Mouse (Mus musculus) limb, embryonic 14.5 days (tissue): ENCODE measurements at regions not wholly inside any gene's neighbourhood (a gene's known extent, or its start where the extent isn't known, plus 50 kb on each side); places are given as distances from the start of the nearest gene placed in this dataset.

Source experiments
- ATAC-seq: fragments of 200-750 bp; cut with Nextera tagmentation; 2 replicates; pipeline ENCODE4 v1.8.0; 2017; ENCODE audit warnings: low read depth, moderate number of reproducible peaks, moderate TSS enrichment; ENCODE audit not compliant: low FRiP score
- DNase-seq: peaks from one replicate; pipeline ENCODE4 v3.0.0-alpha.2; 2015; ENCODE audit warnings: low spot score
- H3K27ac ChIP-seq: fragments of 300-500 bp; sonication (generic); replicated peaks from 2 replicates; pipeline ENCODE4 v1.5.1; 2014; ENCODE audit warnings: low read depth, mild to moderate bottlenecking, low read length, moderate library complexity, mixed read lengths
- H3K27me3 ChIP-seq: fragments of 300-500 bp; sonication (generic); 2 replicates; pipeline ENCODE4 v1.6.1; 2014; ENCODE audit warnings: low read length, mixed read lengths; ENCODE audit not compliant: control insufficient read depth, insufficient read depth
- H3K36me3 ChIP-seq: fragments of 300-500 bp; sonication (generic); 2 replicates; pipeline ENCODE4 v1.6.1; 2014; ENCODE audit warnings: mild to moderate bottlenecking, low read length, moderate library complexity, mixed read lengths; ENCODE audit not compliant: control insufficient read depth, insufficient read depth
- H3K4me1 ChIP-seq: fragments of 300-500 bp; sonication (generic); 2 replicates; pipeline ENCODE4 v1.6.1; 2014; ENCODE audit warnings: antibody characterized with exemption, low read length, mixed read lengths; ENCODE audit not compliant: control insufficient read depth, insufficient read depth
- H3K4me2 ChIP-seq: fragments of 300-500 bp; sonication (generic); replicated peaks from 2 replicates; pipeline ENCODE4 v1.6.1; 2014; ENCODE audit warnings: low read depth, mild to moderate bottlenecking, low read length, moderate library complexity; ENCODE audit not compliant: severe bottlenecking
- H3K4me3 ChIP-seq: fragments of 300-500 bp; sonication (generic); replicated peaks from 2 replicates; pipeline ENCODE4 v1.5.1; 2014; ENCODE audit warnings: low read length
- H3K9ac ChIP-seq: fragments of 300-500 bp; sonication (generic); 2 replicates; pipeline ENCODE4 v1.6.1; 2014; ENCODE audit warnings: mild to moderate bottlenecking, low read depth, low read length, moderate library complexity; ENCODE audit not compliant: severe bottlenecking
- H3K9me3 ChIP-seq: fragments of 300-500 bp; sonication (generic); 2 replicates; pipeline ENCODE4 v1.6.1; 2016; ENCODE audit warnings: low read length; ENCODE audit not compliant: control insufficient read depth
- POLR2A ChIP-seq: fragments of 200-500 bp; IDR thresholded peaks from 2 replicates; pipeline ENCODE4 v1.8.0; 2012; ENCODE audit warnings: inconsistent platforms, mild to moderate bottlenecking, moderate library complexity, borderline replicate concordance; ENCODE audit not compliant: insufficient read depth, insufficient read length; ENCODE audit errors: extremely low read depth
- WGBS: fragments of 180-500 bp; shearing (Covaris S2); extraction: QIAGEN DNeasy Blood & Tissue Kit; methylation state at CpG from one replicate; pipeline ENCODE4 v1.1.7; 2014; 5-methylcytosine and 5-hydroxymethylcytosine counted together

GRCm38 (mm10) chr4:34214346-34214745, 164.4 kb upstream of the Spaca1 start:
- ATAC-seq (no peak), DNase-seq (no peak)
- H3K36me3 ChIP-seq: no peaks in the 10 kb centered on the region
- no peaks in the 10 kb centered on the region for H3K27me3 ChIP-seq
- TF ChIP-seq POLR2A: no peak
- H3K4me1 ChIP-seq: no peaks in the 10 kb centered on the region
- H3K4me3 ChIP-seq: no peak overlapping the region
- WGBS: 83% methylated on average over 11 of the region's 11 CpGs
- no peaks in the 10 kb centered on the region for H3K9me3 ChIP-seq
- H3K4me2 ChIP-seq: no peak overlapping the region
- H3K9ac ChIP-seq: no peak overlapping the region
- no peak overlapping the region for H3K27ac ChIP-seq

DNA sequence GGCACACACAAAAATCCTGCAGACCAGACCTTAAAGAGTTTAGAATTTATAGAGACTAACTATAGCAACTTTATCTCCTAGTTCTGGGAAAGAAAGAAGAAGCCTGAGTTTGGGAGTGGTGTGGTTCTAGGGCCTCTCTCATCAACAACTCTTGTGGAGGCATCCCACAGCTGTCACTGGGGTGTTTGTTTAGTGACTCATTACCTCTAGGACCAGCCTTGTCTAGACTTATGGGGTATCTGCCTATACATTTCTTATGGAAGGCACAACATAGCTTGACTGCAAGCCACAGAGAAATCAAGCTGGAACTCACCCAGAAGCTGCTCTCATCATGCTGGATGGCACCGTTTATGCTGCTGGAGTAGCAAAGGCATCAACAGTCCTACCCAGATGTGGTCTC, 171.9 kb upstream of the Spaca1 start:
- 80% methylated on average over 1 of the region's 1 CpGs for WGBS
- ATAC-seq (no peak), DNase-seq (no peak)
- Histone ChIP-seq H3K4me3 (no peak overlapping the region), H3K27me3 (no peaks in the 10 kb centered on the region), H3K36me3 (no peaks in the 10 kb centered on the region), H3K9me3 (no peaks in the 10 kb centered on the region), H3K4me1 (no peaks in the 10 kb centered on the region), H3K9ac (no peak overlapping the region), H3K27ac (no peak overlapping the region), H3K4me2 (no peak overlapping the region)
- no peak for TF ChIP-seq POLR2A

- no peaks in the 10 kb centered on the region for H3K27me3 ChIP-seq
- no peak overlapping the region for H3K9ac ChIP-seq
- no peak for ATAC-seq
- no peaks in the 10 kb centered on the region for H3K4me1 ChIP-seq
- TF ChIP-seq POLR2A: no peak
- peak; percentile 57 for DNase-seq
- no peak overlapping the region for H3K4me2 ChIP-seq
- no peak overlapping the region for H3K27ac ChIP-seq
- H3K4me3 ChIP-seq: no peak overlapping the region
- WGBS: 54% methylated on average over 5 of the region's 5 CpGs
- no peaks in the 10 kb centered on the region for H3K9me3 ChIP-seq
- no peaks in the 10 kb centered on the region for H3K36me3 ChIP-seq
Observed at GRCm38 (mm10) chr4:34226089-34226840, 176.3 kb upstream of the Spaca1 start.

GRCm38 (mm10) chr4:34226886-34227285, 176.9 kb upstream of the Spaca1 start:
- no peaks in the 10 kb centered on the region for H3K9me3 ChIP-seq
- no peaks in the 10 kb centered on the region for H3K27me3 ChIP-seq
- no peak overlapping the region for H3K4me2 ChIP-seq
- no peaks in the 10 kb centered on the region for H3K36me3 ChIP-seq
- DNase-seq (no peak), ATAC-seq (no peak)
- H3K9ac ChIP-seq: no peak overlapping the region
- H3K27ac ChIP-seq: no peak overlapping the region
- no peak for TF ChIP-seq POLR2A
- 91% methylated on average over 5 of the region's 5 CpGs for WGBS
- no peaks in the 10 kb centered on the region for H3K4me1 ChIP-seq
- no peak overlapping the region for H3K4me3 ChIP-seq

- H3K4me2 ChIP-seq: no peak overlapping the region
- H3K27ac ChIP-seq: no peak overlapping the region
- H3K4me1 ChIP-seq: no peaks in the 10 kb centered on the region
- no peak overlapping the region for H3K4me3 ChIP-seq
- H3K36me3 ChIP-seq: no peaks in the 10 kb centered on the region
- no peaks in the 10 kb centered on the region for H3K9me3 ChIP-seq
- no peak overlapping the region for H3K9ac ChIP-seq
- ATAC-seq (no peak), DNase-seq (no peak)
- H3K27me3 ChIP-seq: no peaks in the 10 kb centered on the region
- TF ChIP-seq POLR2A: no peak
- WGBS: 29% methylated on average over 5 of the region's 5 CpGs
Observed at GRCm38 (mm10) chr4:34227611-34228010, 177.6 kb upstream of the Spaca1 start.
